Mouse (Mus musculus): ENCODE measurements around the gene Vmn1r192.
"Not testable (repeated sequence)": the region's sequence is repeated elsewhere in the genome, so short reads cannot be mapped to it uniquely, and the experiment has no call there.

The Vmn1r192 gene

DNA sequence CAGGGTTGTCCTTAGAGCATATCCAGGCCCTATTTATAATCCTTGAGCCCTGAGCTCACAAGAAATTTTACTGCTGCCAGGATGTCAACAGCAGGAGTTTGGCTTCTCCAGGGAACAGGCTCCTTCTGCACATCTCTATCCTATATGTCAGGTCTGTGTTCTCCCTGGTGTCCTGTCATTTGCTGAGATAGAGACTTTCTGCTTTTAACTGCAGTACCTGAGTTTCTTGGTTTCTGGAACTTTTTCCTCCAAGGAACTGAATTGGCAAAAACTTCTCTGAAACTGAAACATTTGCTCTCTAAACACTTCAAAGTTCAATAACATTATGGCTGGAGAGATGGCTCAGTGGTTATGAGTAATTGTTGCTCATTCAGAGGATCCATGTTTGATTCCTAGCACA is at the start of gene Vmn1r192:
Gene Vmn1r192 (minus strand): TSS at position 101 of the 400 bp plus-strand sequence.
- in situ Hi-C loops (cut with MboI; ENCODE audit: low sequenced_read_pairs) = no loop called here

DNA sequence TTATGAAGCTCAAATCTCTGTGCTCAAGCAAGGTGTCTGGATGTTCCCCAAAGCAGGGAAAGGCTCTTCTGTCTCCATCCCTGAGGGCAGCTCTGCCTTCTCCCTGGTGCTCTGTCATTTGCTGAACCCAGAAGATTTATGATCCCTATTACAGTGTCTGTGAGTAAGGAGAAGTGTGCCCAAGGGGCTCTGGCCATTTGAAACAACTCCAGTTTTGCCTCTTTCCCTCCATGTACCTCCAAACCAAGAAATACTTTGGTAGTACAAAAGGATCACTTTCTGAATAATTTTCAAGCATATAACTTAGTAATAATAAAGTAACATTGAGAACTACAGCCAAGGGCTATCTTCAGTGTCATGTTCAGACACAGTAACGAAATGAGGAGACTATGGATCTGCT is 32.1 kb upstream of the Vmn1r192 start, which contains the start of gene Vmn1r193:
Gene Vmn1r193 (minus strand): TSS at position 101 of the 400 bp plus-strand sequence.
- in situ Hi-C loops (cut with MboI; ENCODE audit: low sequenced_read_pairs) = not testable (repeated sequence)

DNA sequence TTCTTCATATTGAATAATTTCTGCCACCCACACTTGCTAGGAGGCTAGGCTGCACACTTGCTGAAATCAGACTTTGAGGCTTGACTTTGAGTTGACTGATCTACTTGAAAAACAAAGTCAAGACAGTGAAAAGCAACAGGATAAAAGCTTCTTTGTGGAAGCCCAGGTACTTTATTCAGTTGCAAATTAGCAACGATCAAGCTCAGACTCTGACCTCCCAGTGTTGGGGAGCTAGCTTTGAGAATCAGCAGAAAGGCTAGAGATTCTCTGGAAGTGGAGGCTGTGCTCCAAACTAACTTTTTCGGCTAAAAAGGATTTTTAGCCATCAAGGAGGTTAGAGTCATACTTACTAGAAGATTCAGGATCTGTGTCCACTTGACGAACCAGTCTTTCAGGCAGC is 1.8 kb upstream of the Vmn1r192 start:
- in situ Hi-C loops (cut with MboI; ENCODE audit: low sequenced_read_pairs) = not testable (repeated sequence)

DNA sequence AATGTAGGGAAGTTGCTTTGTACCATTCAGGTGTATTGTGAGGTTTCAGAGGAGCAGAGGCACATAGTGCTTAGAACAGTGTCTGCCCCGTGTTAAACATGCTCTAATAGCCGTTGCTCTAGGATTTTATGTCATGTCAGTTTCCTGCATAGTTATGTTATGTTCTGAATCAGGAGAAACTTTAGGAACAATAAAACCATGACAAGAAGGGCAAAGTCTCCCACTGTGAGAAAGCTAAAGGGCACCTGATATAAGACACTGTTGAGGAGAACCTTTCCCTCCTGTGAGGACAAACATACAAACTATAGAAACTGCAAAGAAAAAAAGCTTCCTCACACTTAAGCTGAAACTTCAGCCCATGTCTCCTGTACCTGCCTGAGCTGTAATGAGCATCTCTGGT is 556 bp downstream of the Vmn1r192 start:
- in situ Hi-C loops (cut with MboI; ENCODE audit: low sequenced_read_pairs) = no loop called here

DNA sequence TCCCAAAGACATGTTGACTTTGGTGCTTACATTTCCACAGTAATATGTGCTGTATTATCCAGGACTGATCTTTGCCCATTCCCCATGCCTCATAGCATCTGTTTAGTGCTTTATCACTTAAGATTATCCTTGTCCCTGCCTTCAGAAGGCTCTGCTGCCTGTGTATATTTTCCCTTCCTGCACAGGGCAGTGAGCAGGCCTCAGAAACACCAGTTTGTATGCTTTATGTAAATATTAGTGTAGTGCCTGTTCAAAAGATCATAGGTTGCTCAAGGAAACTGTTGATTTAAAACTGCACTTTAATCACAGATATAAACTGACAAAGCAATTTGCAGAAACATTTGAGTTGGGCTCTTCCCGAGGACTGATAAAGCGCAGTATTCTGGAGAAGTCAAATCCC is 1.6 kb downstream of the Vmn1r192 start:
- in situ Hi-C loops (cut with MboI; ENCODE audit: low sequenced_read_pairs) = no loop called here

GRCm38 (mm10) chr13:22183869-22184268 is 7.1 kb downstream of the Vmn1r192 start, which contains the start of gene Vmn1r191:
Gene Vmn1r191, minus strand, starts transcription at chr13:22183969.
- in situ Hi-C loops (cut with MboI; ENCODE audit: low sequenced_read_pairs) = no loop called here

- in situ Hi-C loops (cut with MboI; ENCODE audit: low sequenced_read_pairs) = no loop called here
Measured at GRCm38 (mm10) chr13:22168416-22168815, 22.5 kb downstream of the Vmn1r192 start.

- in situ Hi-C loops (cut with MboI; ENCODE audit: low sequenced_read_pairs) = not testable (repeated sequence)
Measured at GRCm38 (mm10) chr13:22136495-22137293, 54.2 kb downstream of the Vmn1r192 start.
